Mouse (Mus musculus) lung, adult 18-20 months (tissue): ENCODE results near the gene Gm4881.
"Not testable (repeated sequence)": the region's sequence is repeated elsewhere in the genome, so short reads cannot be mapped to it uniquely, and the experiment has no call there.

Experiments
- DNase-seq, 2 experiments: peaks; one replicate each; pipeline ENCODE4 v3.0.0; 2022; ENCODE audit warnings: mixed read lengths in 2 of 2

The Gm4881 gene

GRCm38 (mm10) chr7:24953966-24954365 lies 9.7 kb upstream of the Gm4881 start:
- no peak for DNase-seq

- peak; percentile 59 to 66 for DNase-seq
These were observed 5.8 kb upstream of the Gm4881 start for GRCm38 (mm10) chr7:24949958-24950623.

- no peak for DNase-seq
These were observed 4.5 kb upstream of the Gm4881 start for GRCm38 (mm10) chr7:24948774-24949173.

DNA sequence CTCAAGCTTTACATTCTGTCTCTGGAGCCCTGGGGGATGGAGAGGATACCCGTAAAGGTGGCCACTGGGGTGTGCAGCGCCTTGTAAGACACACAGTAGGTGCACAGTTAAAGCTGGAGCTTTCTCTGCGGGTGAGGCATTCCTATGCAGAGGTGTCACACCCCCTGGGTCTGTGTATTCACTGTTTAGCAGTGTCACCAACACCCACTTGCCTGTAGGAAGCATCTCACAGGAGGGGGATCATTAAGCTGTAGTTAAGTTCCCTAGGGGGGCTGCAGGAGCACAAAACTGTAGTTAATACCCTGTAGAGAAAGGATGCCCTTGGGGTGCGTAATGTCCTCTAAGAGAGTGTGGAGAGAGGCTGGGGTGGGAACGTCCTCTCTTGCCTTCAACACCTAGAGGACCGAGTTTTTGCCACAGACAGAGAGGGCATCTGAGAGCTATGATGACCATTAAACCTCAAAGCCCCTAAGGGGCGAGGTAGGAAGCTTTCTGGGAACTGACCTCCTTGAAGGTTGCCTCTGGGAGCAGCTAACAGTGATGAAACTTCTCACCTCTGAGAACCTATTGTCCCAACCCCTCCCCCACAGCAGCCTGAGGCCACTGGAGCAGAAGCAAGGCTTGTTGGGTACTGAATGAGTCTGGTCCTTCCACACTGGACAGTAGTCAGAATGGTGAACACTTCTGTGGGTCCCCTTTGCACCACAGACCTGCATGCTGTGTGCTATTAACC lies 3.2 kb upstream of the Gm4881 start:
- DNase-seq: no peak

- no peak for DNase-seq
These were observed 653 bp downstream of the Gm4881 start for GRCm38 (mm10) chr7:24943641-24944040.

DNA sequence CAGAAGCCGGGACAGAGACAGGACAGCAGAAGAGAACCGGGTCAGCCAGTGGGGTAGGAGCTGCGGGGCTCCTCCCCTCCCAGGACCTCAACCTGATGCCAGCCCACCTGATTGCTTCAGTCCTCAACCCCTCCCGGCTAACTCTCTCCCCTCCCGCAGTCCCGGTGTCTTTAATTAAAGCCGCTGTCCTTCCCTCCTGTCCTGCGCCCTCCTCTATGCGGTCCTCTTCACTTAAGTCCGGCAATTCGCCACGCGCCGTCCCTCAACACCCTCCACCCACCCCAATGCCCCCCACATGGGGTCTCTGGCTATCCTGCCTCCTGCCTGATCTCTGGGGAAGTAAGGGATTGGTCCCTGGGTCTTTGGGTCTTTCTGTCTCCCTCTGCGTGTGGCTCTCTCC lies 12.6 kb downstream of the Gm4881 start:
- no peak for DNase-seq

- DNase-seq: no peak
These were observed 13.8 kb downstream of the Gm4881 start for GRCm38 (mm10) chr7:24930475-24930874.

DNA sequence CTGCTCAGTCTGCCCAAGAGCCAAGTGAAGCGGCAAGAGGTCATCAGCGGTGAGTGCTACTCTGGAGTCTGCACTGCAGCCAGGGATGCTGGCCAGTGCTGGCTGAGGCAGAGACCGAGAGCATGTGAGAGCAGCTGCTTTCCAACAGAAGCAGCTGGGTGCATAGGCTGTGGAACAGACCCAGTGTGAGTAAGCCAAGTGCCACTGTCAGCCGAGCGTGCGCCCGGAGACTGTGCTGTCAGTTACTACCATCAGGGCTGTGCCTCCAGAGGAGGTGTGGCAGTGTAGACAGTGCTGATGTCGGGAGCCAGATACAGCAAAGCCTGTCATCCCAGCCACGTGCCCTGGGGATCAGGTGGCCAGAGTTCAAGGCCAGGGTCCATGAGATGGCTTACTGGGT lies 24.6 kb downstream of the Gm4881 start:
- no peak for DNase-seq

DNA sequence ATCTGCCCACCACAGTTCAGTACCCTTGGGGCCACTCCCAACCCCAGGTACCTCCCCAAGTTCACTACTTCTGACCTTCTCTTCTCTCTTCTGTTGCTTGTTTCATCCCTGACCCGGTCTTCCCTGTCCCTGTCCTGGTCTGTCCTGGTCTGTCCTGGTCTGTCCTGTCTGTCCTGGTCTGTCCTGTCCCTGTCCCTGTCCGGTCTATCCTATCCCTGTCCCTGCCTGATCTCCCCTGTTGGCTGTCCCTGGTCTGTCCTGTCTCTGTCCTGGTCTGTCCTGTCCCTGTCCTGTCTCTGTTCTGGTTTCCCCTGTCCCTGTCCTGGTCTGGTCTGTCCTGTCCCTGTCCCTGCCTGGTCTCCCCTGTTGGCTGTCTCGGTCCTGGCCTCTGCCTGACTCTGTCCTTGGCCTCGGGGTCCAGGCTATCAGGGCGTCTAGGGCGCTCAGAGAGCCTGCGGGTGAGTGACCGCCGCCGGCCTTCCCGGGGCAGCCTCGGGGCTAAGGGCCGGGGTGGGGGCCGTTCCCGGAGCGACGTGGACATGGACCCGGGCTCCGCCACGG lies 25.5 kb downstream of the Gm4881 start:
- no peak for DNase-seq

- DNase-seq: no peak
These were observed 31.8 kb downstream of the Gm4881 start for GRCm38 (mm10) chr7:24912480-24912879.

DNA sequence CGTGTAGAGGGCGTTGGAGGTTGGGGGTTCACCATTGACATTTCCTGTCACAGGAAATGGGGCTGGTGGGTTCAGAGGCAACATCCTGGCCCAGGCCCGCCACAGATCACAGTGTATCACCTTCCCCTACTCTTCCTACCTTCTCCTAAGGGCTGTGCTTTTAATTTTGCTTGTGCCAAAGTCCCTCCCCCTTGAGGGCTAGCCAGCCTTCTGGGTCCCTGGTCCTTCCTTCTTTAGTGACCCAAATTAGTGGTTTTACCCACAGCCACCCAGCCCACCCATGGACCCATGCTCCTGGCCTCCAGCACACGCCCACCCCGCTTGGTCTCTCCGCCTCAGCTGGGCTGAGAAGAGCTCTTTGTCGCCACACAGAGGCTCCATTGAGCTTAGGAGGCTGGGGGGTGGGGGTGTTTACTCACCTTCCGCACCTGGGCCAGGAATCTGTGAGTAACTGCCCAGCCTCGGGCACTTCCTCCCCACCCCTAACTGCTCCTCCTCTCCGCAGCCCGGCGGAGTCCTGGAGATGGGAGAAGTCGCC lies 37.0 kb downstream of the Gm4881 start:
- DNase-seq: peak; percentile 80 to 87

DNA sequence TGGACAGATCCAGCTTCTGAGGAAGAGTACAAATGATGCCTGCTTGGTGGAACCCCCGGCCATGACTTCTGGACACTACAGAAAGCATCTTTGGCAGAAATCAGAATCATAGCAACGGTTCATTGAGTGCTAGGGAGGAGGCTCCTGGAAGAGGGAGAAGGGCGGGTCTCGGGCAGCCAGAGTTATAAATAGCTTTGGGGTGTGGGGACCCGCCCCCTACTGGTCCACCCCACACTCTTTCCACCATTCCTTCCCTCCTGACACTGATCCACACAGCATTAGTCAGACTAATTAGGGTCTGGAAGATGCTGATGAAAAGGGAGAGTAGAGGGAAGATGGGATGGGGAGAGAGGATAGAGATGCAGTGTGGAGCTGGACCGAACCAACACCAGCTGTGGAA lies 37.7 kb downstream of the Gm4881 start:
- no peak for DNase-seq

GRCm38 (mm10) chr7:24904936-24905335 lies 39.4 kb downstream of the Gm4881 start:
- DNase-seq: peak; percentile 65 to 72

- peak; percentile 98 to 99 for DNase-seq
These were observed 40.2 kb downstream of the Gm4881 start for GRCm38 (mm10) chr7:24904070-24904483.

- DNase-seq: no peak
These were observed 40.9 kb downstream of the Gm4881 start for GRCm38 (mm10) chr7:24903444-24903825.

- peak; percentile 77 to 80 for DNase-seq
These were observed 41.5 kb downstream of the Gm4881 start, which contains the start of gene Arhgef1 for GRCm38 (mm10) chr7:24902630-24903443. TSS of gene Arhgef1 (plus strand) at chr7:24902912.

GRCm38 (mm10) chr7:24902264-24902629 lies 42.0 kb downstream of the Gm4881 start:
- no peak for DNase-seq

DNA sequence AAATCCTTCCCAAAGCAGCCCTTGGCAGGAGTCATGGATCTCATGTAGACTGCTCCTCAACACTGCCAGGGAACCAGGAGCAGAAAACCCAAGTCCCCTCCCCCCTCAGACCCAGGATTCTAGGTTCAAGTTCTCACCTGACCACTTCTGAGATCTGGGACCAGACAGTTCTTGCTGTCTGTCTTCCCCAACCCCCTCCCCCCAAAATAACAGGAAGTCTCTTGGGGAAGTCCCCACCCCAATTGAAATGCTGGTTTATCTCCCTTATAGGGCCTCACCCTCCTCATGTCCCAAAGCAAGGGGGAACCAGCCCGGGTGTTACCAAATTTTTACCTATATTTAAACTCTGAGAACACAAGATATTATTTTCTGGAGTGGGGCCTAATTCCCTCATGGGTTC lies 42.5 kb downstream of the Gm4881 start:
- no peak for DNase-seq

- DNase-seq: no peak
These were observed 43.2 kb downstream of the Gm4881 start for GRCm38 (mm10) chr7:24901114-24901513.

GRCm38 (mm10) chr7:24897959-24898358 lies 46.3 kb downstream of the Gm4881 start:
- DNase-seq: no peak

GRCm38 (mm10) chr7:24897224-24897623 lies 47.1 kb downstream of the Gm4881 start, which contains the start of gene Cd79a:
TSS of gene Cd79a (plus strand) at chr7:24897381.
- peak in 1 of 2 experiments; percentile 37 for DNase-seq

DNA sequence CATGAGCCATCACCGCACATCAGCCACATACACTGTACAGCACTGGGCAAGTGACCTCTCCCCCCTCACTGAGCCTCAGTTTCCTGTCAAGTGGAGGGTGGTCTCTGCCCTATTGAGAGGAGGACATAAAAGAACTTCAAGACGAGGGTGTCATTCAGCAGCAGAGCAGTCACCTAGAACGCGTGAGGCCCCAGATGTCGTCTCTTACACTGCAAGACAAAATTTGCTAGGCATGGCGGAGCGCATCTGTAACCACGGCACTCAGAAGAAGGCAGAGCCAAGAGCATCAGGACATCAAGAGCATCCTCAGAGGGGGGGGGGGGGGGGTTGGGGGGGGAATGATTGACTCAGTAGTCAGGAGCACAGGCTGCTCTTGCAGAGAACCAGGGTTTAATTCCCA lies 48.0 kb downstream of the Gm4881 start:
- no peak for DNase-seq

- not testable (repeated sequence) for DNase-seq
These were observed 48.5 kb downstream of the Gm4881 start for GRCm38 (mm10) chr7:24895749-24896148.
